Mouse (Mus musculus) forebrain, embryonic 11.5 days (tissue): Measurements from ENCODE around the gene Gstm2. TPM values are rescaled to one million over a fixed set of nuclear protein-coding genes. Genes with fewer than 3 reads are reported as not detected.

ENCODE experiments used
- ATAC-seq: fragments of 200-750 bp; cut with Nextera tagmentation; replicated peaks from 2 replicates; pipeline ENCODE4 v1.8.0; 2017; ENCODE audit warnings: moderate TSS enrichment; ENCODE audit not compliant: low FRiP score
- DNase-seq: peaks from one replicate; pipeline ENCODE4 v3.0.0-alpha.2; 2017; ENCODE audit warnings: low spot score
- H3K27ac ChIP-seq: fragments of 300-500 bp; sonication (generic); 2 replicates; pipeline ENCODE4 v1.5.1; 2014; ENCODE audit warnings: low read depth, low read length
- H3K27me3 ChIP-seq: fragments of 300-500 bp; sonication (generic); 2 replicates; pipeline ENCODE4 v1.6.1; 2014; ENCODE audit warnings: mild to moderate bottlenecking, low read length, mixed read lengths; ENCODE audit not compliant: control insufficient read depth, insufficient read depth
- H3K36me3 ChIP-seq: fragments of 300-500 bp; sonication (generic); 2 replicates; pipeline ENCODE4 v1.6.1; 2014; ENCODE audit warnings: mild to moderate bottlenecking, low read length, moderate library complexity, mixed read lengths; ENCODE audit not compliant: control insufficient read depth, insufficient read depth
- H3K4me1 ChIP-seq: fragments of 300-500 bp; sonication (generic); replicated peaks from 2 replicates; pipeline ENCODE4 v1.6.1; 2014; ENCODE audit warnings: low read length, mixed read lengths; ENCODE audit not compliant: control insufficient read depth, insufficient read depth
- H3K4me2 ChIP-seq: fragments of 300-500 bp; sonication (generic); 2 replicates; pipeline ENCODE4 v1.6.1; 2014; ENCODE audit warnings: low read depth, mild to moderate bottlenecking, low read length, moderate library complexity, mixed read lengths; ENCODE audit not compliant: severe bottlenecking
- H3K4me3 ChIP-seq: fragments of 300-500 bp; sonication (generic); 2 replicates; pipeline ENCODE4 v1.5.1; 2014; ENCODE audit warnings: low read depth, low read length
- H3K9ac ChIP-seq: fragments of 300-500 bp; sonication (generic); 2 replicates; pipeline ENCODE4 v1.6.1; 2014; ENCODE audit warnings: low read length
- H3K9me3 ChIP-seq: fragments of 300-500 bp; sonication (generic); 2 replicates; pipeline ENCODE4 v1.6.1; 2016; ENCODE audit warnings: low read length, mixed read lengths; ENCODE audit not compliant: control insufficient read depth
- WGBS: fragments of 180-500 bp; shearing (Covaris S2); extraction: QIAGEN DNeasy Blood & Tissue Kit; methylation state at CpG from one replicate; pipeline ENCODE4 v1.1.7; 2014; 5-methylcytosine and 5-hydroxymethylcytosine counted together
- polyA plus RNA-seq: library from polyadenylated mRNA; unstranded; fragments of >200 nt; fragmentation: Nextera tagmentation; extraction: Ambion mirVana; gene quantifications from 2 replicates; pipeline ENCODE4 v1.2.1, GENCODE M21; 2014

Gstm2 gene
- 10.6 and 13.3 TPM in 2 replicates for polyA plus RNA-seq

DNA sequence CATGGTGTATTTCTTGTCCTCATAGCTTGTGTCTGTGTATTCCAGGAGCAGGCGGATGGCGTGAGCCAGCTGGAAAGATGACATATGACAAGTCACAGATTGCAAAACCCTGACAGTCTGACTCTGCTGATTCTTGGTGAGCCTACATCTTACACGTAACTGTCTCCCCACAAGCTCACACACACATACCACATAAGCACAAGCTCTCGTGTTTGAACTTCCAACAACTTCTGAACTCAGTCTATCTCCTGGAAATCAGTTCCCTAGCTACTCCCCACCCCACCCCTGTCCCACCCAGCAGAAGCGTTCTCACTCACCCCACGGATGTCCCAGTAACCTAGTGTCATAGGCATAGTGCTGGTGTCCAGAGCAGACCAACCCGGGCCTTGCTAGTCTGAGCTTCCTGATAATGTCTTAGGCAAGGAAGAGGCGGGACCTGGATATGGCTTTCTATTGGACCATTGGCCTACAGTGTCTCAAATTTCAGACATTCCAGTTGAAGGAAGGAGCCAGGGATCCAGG is at the start of gene Gstm2:
Gstm2 (minus strand) TSS at position 413 of the 522 bp plus-strand sequence.
- no peaks in the 10 kb centered on the region for H3K4me1 ChIP-seq
- no peak within 1 kb of the TSS for H3K9ac ChIP-seq
- H3K27me3 ChIP-seq = no peaks in the 10 kb centered on the region
- ATAC-seq (no peak), DNase-seq (no peak)
- no peaks in the 10 kb centered on the region for H3K9me3 ChIP-seq
- no peak within 1 kb of the TSS for H3K4me3 ChIP-seq
- 66% methylated on average over 8 of the region's 8 CpGs for WGBS
- no peaks in the 10 kb centered on the region for H3K36me3 ChIP-seq
- no peak within 1 kb of the TSS for H3K4me2 ChIP-seq
- H3K27ac ChIP-seq = no peak within 1 kb of the TSS

DNA sequence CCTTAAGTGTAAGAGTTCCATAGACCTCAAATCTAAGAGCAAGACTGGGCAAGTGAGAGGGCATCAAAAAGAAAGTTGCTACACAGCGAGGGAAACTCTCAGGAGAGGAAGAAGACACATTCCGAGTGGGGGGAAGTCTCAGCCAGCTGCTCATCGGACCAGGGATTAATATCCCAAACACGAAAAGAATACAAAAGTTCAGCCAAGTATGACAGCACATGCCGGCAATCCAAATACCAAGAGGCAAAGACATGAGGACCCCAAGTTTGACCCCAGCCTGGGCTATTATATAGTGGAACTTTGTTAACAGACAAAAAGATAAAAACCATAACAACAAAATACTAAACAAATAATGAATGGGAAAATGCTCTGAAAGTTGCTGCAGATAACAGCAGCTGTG is 46.9 kb upstream of the Gstm2 start:
- Histone ChIP-seq H3K9ac (no peak overlapping the region), H3K36me3 (no peaks in the 10 kb centered on the region), H3K27ac (no peak overlapping the region), H3K9me3 (no peaks in the 10 kb centered on the region), H3K4me2 (no peak overlapping the region), H3K27me3 (no peaks in the 10 kb centered on the region), H3K4me1 (no peaks in the 10 kb centered on the region), H3K4me3 (no peak overlapping the region)
- 75% methylated on average over 5 of the region's 5 CpGs for WGBS
- DNase-seq = no peak
- no peak for ATAC-seq

DNA sequence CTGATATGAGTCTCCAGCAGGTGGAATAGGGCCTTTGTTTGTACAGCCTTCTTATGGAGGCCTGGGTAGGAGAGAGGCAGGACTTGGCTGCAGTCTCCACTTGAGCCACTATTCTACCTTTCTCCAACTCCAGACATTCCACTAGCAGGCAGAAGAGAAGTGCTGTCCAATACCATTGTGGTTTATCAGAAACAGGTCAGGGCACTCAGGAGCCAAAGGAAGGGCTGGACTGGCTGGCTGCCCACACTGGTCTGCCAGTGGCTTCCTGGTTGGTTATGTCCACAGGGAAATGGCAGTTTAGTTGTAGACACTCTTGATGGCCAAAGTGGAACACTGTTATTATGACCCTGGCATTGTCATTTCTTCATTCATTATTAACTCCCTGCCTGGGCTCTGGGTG is 45.9 kb upstream of the Gstm2 start:
- no peak for DNase-seq
- Histone ChIP-seq H3K27me3 (no peaks in the 10 kb centered on the region), H3K9me3 (no peaks in the 10 kb centered on the region), H3K36me3 (no peaks in the 10 kb centered on the region), H3K9ac (no peak overlapping the region), H3K4me1 (no peaks in the 10 kb centered on the region), H3K4me2 (no peak overlapping the region), H3K27ac (no peak overlapping the region), H3K4me3 (no peak overlapping the region)
- ATAC-seq = no peak

DNA sequence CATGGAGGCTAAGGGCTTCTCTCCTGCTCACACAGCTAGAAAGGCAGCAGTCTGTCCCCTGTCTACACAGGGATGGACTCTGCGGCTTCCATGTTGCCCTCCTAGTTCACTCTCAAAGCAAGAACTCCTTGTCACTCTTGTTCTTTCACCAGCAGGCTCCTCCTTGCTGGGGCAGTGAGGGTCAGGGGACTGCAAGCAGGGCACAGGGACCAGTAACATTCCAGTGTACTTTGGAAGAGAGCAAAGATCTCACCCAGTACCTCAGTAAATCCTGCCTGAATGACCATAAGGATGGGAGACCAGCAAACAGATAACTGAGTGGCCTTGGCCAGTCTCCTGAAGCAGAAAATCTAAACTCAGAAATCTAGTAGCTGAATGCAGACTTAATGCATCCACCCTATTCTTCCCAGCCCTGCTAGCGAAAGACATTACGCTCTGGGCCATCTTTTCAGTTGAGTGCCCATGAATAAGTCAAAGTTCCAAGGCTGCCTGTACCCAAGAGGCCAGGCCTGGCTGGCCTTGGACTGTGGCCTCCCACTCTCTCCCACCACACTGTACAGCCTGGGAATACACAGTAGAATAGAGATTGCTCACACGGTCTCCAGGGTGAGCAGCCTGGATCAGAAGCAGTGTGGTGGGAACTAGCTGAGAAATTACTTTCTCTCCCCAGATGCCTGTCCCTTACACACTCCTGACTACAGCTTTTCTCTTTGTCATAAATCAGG is 42.5 kb upstream of the Gstm2 start:
- ATAC-seq = no peak
- no peak overlapping the region for H3K4me3 ChIP-seq
- no peak overlapping the region for H3K4me2 ChIP-seq
- no peaks in the 10 kb centered on the region for H3K4me1 ChIP-seq
- WGBS = 68% methylated on average over 4 of the region's 4 CpGs
- no peaks in the 10 kb centered on the region for H3K36me3 ChIP-seq
- H3K27ac ChIP-seq = no peak overlapping the region
- H3K27me3 ChIP-seq = no peaks in the 10 kb centered on the region
- DNase-seq = no peak
- no peaks in the 10 kb centered on the region for H3K9me3 ChIP-seq
- no peak overlapping the region for H3K9ac ChIP-seq

DNA sequence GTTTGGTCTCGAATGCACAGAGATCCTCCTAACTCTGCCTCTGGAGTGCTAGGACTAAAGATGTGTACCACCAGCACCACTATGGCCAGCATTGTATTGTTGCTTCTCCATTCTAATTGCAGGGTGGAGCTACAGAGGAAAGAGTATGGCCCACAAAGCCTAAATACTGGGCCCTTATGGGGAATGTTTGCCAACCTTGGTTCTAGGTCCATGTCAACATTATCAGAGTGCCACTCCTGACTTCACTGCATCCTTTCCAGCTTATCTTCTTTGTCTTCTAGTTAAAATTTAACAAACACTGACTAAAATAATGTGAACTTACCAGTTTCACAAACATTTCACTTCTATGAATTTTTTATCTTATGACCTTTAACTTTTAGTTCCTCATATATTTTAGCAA is 40.3 kb upstream of the Gstm2 start:
- H3K4me1 ChIP-seq = no peaks in the 10 kb centered on the region
- 81% methylated on average over 1 of the region's 1 CpGs for WGBS
- no peaks in the 10 kb centered on the region for H3K27me3 ChIP-seq
- H3K9me3 ChIP-seq = no peaks in the 10 kb centered on the region
- no peaks in the 10 kb centered on the region for H3K36me3 ChIP-seq
- H3K4me2 ChIP-seq = no peak overlapping the region
- ATAC-seq = no peak
- H3K9ac ChIP-seq = no peak overlapping the region
- no peak for DNase-seq
- H3K4me3 ChIP-seq = no peak overlapping the region
- no peak overlapping the region for H3K27ac ChIP-seq

DNA sequence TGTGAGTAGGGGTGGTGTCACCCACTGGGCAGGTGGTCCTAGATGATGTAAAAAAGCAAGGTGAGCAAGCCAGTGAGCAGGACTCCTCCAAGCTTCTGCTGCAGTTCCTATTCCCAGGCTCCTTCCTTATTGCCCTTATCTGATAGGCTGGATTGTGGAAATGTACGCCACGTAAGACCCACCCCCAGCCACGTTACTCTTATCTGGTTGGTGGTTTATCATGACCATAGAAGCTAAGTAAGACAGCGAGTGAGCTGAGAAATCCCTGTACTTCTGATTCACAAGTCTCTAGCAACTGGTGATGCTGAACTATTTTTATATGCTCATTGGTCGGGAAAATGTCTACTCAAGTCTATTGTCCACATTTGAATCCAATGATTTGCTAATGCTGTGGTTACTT is 39.8 kb upstream of the Gstm2 start:
- WGBS = 78% methylated on average over 5 of the region's 5 CpGs
- no peak for DNase-seq

DNA sequence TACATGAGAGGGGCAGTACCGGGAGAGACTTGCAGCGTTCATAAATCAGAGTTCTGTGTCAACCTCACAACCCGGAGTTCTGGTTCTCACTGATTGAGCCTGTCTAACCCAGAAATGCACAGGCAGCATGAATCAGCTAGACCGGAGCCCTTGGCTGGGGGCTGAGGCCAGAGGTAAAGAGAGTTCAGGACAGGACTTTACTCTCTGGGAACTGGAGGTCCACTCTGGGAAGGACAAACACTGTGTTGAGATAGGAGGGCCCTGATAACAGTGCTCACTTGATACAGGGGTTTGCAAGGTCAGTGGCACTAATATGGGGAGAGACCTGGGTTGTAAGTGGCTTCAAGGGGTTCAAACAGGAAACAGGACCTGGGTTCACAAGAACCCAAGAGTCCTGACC is 39.1 kb upstream of the Gstm2 start:
- Histone ChIP-seq H3K9me3 (no peaks in the 10 kb centered on the region), H3K27ac (no peak overlapping the region), H3K4me3 (no peak overlapping the region), H3K9ac (no peak overlapping the region), H3K27me3 (no peaks in the 10 kb centered on the region), H3K4me2 (no peak overlapping the region), H3K36me3 (no peaks in the 10 kb centered on the region), H3K4me1 (no peaks in the 10 kb centered on the region)
- DNase-seq (no peak), ATAC-seq (no peak)
- WGBS = 86% methylated on average over 4 of the region's 4 CpGs

More for the DNA sequence above, 39.8 kb upstream of the Gstm2 start:
- Histone ChIP-seq H3K36me3 (no peaks in the 10 kb centered on the region), H3K4me1 (no peaks in the 10 kb centered on the region), H3K9me3 (no peaks in the 10 kb centered on the region), H3K4me2 (no peak overlapping the region), H3K9ac (no peak overlapping the region), H3K27ac (no peak overlapping the region), H3K4me3 (no peak overlapping the region), H3K27me3 (no peaks in the 10 kb centered on the region)
- no peak for ATAC-seq

DNA sequence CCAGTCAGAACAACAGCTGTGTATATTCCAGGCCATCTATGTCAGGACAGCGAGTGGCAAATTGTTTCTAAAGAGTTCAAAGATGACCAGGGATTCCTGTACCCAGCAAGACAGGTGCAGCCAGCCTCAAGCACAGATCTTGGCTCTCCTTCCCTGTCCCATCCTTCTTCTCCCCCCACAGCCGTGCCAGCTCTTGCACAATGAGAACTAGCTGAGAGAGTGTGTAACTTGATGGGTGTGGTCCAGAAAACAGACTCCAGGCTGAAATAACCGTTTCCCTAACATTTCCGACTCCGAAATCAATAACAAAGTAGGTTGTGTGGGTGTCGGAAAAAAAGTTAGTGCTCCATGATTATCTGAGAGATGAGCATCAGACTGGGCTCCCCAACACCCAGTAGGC is 36.4 kb upstream of the Gstm2 start:
- no peak overlapping the region for H3K4me3 ChIP-seq
- peaks cover 3% of the 10 kb centered on the region; the same call in 1 of the 2 replicates for H3K4me1 ChIP-seq
- no peaks in the 10 kb centered on the region for H3K9me3 ChIP-seq
- no peaks in the 10 kb centered on the region for H3K36me3 ChIP-seq
- 73% methylated on average over 6 of the region's 6 CpGs for WGBS
- H3K9ac ChIP-seq = no peak overlapping the region
- H3K27me3 ChIP-seq = no peaks in the 10 kb centered on the region
- DNase-seq = no peak
- no peak overlapping the region for H3K4me2 ChIP-seq
- ATAC-seq = no peak
- no peak overlapping the region for H3K27ac ChIP-seq
